Mouse (Mus musculus) cerebellum, postnatal 14 days (tissue): ENCODE data around the gene Thbs3.
"Not testable (repeated sequence)": the region's sequence is repeated elsewhere in the genome, so short reads cannot be mapped to it uniquely, and the experiment has no call there.

Source experiments
- DNase-seq, 2 experiments: peaks; one replicate each; pipeline ENCODE4 v3.0.0; 2021; ENCODE audit warnings: mixed read lengths in 2 of 2

The Thbs3 gene

DNA sequence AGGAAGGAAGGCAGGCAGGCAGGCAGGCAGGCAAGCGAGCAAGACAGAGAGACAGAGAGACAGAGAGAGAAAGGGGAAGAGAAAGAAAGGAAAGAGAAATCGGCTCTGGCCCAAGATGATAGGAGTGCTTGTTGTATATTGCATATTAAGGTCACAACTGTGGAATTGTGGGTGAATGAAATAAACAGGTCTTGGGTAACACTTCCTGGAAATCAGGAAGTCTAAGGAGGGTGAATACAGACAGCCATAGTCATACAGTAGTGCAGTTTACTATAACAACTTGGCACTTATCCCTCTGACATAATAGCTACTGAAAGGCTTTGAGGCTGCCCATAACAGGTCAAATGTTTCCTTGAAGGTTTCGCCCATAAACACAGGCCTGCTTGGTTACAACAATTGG is 15.1 kb upstream of the Thbs3 start:
- no peak for DNase-seq

DNA sequence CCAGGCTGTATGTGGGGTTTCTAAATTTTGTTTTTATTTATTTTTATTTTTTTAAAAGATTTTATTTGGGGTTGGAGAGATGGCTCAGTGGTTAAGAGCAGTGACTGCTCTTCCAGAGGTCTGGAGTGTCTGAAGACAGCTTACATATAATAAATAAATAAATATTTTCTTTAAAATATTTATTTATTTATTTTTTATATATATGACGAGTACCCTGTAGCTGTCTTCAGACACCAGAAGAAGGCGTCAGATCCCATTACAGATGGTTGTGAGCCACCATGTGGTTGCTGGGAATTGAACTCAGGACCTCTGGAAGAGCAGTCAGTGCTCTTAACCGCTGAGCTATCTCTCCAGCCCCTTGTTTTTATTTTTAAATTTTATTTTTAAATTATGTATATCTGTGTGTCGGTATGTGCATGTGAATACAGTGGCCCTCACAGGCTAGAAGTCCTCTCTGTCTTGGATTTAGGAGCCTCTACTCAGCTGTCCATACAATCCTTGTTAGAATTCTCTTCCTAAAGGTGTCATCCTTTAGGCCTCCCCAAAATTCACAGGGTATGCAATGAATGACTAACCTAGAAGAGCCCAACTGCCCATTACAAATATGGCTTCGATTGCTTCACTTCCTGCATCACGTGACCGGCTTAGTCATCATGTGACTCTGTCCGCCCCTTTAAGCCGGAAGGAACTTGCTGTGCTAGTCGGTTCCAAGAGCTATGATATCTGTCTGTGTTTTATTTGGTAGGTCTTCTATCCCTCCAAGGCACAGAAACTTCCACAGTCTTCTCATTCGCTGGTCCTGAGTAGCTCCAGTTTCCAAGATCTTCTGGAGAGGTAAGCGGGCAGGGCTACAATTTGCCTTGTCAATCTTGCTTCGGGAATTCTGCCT is 12.5 kb upstream of the Thbs3 start, which contains the start of gene Gba:
TSS of gene Gba (plus strand) at position 676 of the 889 bp plus-strand sequence.
- peak; percentile 93 for DNase-seq

DNA sequence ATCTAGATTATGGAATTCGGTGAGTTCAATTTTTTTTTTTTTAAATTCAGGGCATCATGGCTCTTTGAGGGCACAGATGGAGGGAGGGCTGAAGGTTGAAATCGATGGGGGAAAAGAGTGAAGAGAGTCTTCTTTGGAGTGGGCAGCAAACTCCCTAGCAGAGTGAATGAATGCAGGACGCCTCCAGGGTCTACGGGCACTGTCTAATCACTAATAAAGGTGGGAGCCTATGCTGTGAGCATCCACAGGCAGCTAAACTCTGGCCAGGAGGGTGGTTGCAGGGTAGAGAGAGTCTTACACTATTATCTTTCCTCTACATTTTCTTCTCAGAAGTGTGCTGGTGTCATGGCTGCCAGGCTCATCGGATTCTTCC is 11.9 kb upstream of the Thbs3 start:
- DNase-seq, result no peak

DNA sequence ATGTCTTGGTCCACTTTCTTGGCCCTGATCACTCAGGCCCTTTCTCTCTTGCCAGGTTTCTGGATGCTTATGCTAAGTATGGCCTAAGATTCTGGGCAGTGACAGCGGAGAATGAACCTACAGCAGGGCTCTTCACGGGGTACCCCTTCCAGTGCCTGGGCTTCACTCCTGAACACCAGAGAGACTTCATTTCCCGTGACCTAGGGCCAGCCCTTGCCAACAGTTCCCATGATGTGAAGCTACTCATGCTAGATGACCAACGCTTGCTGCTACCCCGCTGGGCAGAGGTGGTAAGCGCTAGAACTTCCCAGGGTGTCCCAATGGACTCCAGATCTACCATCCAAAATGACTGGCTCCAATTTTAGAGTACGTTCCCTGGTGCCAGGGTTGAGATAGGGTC is 8.9 kb upstream of the Thbs3 start:
- no peak for DNase-seq

DNA sequence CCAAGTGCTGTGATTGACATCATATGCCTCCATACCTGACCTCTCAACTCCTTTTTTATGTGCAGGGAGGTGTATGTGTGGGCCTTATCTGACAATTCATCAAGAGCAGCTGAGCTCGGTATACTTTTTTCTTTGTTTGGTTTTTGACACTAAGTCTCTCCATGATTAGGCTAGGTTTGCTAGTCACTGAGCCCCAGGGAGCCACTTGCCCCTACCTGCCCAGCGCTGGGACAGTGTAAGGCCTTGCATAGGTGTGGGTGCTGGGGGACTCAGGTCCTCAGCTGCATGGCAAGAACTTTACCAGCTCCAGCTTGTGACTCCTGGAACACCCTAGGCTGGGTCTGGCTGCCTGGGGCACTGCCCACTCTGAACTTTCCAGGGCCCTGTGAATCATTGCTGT is 8.3 kb upstream of the Thbs3 start:
- DNase-seq, result no peak

DNA sequence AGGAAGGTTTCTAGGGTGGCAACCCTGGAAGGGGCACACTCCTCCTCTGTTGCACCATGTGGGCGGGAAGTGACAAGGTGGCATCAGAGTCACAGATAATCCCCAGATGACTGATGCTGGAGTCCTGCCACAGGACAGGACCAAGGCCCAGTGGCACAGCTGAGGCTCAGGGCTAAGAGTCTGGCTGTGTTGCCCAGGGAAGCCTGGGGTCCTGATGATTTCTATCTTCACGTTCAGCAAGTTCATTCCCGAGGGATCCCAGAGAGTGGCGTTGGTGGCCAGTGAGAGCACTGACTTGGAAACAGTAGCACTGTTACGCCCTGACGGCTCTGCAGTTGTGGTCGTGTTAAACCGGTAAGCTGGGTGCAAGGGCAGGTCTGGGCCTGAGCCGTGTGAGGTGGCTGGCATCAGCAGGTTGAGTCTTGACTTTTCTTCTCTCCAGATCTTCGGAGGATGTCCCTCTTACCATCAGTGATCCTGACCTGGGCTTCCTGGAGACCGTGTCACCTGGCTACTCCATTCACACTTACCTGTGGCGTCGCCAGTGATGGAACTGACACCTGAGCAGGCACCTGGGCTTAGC is 6.8 kb upstream of the Thbs3 start:
- DNase-seq, result no peak

DNA sequence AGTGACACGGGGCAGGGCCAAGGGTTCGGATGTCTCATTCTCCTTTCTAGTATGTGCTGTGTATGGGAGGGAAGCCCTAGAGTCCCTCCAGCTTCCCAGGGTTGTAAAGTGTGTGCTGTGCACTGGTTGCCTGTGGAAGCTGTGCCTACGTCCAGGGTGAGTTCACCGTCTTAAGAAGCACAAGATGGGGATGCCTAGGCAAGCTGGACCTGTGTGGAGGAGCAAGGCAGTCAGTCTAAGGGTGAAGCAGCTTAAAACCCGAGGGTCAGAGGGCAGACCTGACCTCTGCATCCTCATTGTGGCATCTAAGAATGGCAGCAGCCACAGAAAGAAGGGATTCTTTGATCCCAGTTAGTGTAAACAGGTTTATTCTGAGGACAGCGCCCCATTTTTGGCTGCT is 6.2 kb upstream of the Thbs3 start:
- DNase-seq, result no peak

DNA sequence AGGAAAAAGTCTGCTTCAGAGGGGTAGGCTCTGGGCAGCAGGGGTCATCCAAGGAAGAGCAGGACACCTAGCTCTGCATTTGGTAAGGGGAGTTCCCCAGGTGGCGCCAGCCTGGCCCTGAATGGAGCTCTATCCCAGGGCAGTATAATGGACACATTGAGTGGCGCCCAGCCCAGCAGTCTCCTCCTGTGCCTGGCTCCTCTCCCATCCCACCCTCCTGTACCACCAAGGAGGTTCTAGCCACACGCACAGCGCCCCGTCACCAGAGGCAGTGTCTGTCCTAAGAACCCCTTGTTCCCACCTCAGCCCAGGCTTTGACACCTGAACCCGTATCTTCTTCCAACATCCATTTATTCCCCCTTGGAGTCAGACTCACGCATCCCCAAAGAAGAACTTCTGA is 5.2 kb upstream of the Thbs3 start:
- DNase-seq, result no peak

DNA sequence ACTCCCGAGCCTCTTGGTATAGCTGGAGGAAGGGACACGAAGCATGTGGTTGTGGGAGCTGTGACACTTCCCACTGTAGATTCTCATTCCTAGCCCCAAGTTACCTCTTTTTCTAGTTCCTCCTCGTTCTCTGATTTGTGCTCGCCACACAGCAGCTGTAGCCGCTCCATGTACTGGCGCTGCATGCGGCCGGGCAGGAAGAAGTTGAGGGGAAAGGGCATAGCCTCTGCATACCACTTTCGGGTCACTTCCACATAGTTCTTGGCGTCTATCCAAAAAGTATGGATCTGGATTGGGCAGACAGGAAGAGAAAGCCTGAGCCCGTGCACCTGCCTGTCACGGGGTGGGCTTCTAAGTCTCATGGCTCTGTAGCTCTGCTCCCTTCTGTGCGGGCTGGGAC is 4.8 kb upstream of the Thbs3 start:
- no peak for DNase-seq

DNA sequence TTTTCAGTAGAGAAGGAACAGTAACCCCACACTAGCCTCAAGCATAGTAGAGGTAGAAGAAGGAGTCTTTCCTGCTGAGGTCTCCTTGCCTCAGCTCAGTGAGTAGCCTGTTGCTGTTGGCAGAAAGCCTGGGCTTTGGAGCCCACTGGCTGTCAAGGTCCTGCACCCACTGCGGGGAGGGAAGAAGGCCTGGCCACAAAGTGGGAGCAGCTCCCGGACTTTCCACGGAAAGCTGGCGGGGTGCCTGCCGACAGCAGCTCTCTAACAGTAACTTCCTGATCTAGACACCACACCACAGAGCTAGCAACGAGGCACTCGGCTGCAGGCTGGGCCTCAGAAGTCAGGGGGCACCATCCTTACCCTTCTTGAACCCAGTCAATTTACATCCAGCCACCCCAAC is 4.2 kb upstream of the Thbs3 start:
- no peak for DNase-seq

DNA sequence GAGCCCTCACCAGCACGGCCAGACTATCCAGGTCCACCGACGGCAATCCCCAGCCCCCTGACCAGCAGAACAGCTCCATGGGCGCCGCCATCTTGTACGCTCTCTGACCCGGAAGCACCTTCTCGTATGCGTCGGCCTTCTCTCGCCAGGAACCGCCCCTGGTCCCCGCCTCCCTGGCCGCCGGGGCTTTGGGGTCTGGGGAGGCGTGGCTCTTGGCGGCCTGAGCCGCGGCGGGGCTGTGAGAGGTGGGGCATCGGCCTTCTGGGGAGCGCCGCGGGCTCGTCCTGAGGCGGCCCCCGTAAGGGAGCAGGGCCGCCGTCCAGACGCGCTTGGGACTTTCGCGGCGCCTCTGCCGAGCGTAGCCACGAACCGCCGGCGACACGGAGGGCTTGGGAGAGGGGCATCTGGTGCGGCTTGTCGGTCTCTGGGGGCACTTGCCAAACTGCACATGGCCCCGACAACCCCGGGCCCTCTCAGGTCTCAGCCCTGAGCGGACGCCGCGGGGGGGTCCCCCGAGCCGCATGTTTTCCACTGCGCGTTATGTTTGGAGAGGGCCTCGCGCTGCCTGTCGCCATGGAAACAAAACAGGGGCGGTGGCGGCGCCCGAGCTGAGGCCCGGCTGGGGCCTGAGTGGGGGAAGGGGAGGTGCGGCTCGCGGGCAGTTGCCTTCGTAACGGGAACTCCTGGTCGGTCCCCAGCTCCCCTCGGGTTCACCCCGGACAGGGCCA is 1.0 kb upstream of the Thbs3 start:
- DNase-seq, result peak; percentile 91 to 92

DNA sequence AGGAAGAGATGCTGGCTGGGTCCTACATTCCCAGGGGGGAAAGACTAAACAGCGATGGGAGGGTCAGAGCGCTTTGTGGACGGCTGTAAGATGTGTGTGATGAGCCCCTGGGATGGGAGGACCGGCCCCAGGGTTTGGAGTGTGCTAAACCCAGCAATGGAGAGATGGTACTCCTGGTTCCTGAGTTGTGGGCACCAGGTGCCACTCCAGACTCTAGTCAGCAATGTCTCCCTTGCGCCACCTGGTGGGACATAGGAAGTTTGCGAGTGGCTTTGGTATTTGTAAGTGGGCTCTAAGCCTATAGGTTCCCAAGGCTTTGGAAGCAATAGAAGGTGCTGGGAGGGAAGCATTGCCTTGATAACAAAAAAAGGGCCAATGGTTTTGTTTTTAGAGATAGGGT is 873 bp downstream of the Thbs3 start:
- DNase-seq, result peak; percentile 92 to 94

DNA sequence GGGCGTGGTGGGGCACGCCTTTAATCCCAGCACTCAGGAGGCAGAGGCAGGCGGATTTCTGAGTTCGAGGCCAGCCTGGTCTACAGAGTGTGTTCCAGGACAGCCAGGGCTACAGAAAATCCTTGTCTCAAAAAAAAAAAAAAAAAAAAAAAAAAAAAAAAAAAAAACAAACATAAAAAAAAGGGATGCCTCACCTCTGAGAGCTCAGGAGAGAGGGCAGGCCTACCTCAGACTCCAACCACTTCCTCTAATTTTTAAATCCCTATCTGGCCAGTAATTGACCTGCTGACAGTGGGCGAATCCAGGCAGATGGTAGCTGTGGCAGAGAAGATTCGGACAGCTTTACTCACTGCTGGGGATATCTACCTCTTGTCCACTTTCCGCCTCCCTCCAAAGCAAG is 1.4 kb downstream of the Thbs3 start:
- not testable (repeated sequence) for DNase-seq

DNA sequence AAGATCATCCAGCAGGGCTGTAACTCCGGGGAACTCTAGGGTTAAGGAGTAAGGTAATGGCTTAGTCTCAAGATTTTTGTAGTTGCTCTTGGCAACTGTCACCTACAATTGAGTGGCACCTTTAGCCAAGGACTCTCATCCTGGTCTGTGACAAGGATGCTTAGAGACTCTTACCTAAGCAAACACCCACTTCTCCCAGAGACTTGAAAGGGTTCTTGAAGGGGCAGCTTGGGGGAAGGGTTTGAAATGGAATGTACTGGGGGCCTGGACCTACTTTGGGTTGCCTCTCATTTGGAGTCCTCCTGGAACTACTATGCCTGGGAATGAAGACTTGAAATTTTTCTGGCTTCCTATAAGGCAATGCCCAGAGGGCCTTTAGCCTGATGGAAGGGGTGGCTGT is 3.3 kb downstream of the Thbs3 start:
- DNase-seq, result no peak

DNA sequence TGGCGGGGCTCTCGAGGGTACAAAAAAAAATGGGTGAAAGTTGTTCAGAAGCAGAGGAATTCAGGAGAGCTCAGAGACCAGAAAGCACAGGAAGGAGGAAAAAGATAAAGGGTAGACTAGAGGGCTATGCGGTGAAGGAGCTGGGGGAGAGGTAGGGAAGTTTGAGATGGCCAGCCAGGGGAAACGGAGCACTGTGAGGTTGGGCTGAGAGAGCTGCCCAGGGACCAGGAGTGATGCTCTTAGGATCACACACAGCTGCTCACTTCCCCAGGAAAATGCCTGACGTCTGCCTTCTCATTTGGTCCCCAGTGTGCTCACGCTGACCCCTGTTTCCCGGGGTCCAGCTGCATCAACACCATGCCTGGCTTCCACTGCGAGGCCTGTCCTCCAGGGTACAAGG is 4.6 kb downstream of the Thbs3 start:
- DNase-seq, result no peak

DNA sequence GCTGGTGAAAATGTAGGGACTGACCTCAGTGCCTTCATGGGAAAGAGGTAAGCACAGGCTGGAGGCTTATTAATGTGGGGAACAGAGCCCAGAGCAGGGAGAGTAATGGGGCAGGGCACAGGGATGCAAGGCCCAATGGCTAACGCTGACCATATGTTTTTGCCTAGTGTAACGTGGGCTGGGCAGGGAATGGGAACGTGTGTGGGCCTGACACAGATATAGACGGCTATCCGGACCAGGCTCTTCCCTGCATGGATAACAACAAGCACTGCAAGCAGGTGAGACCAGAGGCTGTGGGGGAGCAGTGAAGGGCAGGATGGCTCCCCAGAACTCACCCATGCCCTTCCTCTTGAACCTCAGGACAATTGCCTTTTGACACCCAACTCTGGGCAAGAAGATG is 6.2 kb downstream of the Thbs3 start:
- DNase-seq, result no peak

DNA sequence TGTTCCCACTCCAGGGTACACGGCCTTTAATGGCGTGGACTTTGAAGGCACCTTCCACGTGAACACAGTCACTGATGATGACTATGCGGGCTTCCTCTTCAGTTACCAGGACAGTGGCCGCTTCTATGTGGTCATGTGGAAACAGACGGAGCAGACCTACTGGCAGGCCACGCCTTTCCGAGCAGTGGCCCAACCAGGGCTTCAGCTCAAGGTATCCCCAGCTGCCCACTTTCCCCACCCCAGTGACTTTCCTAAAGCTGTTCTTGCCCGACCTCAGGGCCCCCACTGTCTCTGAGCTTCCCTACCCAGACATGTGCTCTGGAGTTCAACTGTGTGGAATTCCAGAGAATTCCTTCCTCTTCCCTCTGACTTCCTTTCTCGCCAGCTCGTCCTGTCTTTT is 9.8 kb downstream of the Thbs3 start:
- no peak for DNase-seq

DNA sequence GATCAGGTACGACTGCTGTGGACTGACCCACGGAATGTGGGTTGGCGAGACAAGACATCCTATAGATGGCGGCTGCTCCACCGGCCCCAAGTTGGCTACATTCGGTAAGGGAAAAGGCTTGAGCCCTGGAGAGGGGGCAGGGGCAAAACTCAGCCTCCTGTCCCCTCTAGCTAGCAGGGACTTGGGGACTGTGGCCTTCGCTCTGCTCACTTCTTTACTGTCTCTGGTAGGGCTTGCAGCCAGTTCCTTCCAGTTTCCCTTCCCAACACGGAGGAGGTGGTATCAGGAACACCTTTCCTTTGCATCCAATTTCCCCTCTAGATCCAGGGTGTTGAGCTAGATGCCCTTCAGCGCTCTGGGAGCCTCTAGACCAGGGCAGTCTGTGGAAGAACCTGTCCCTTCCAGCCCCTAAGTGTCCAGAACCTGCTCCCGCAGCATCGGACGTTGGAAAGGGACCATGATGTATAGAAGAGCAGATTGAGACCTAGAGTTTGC is 10.4 kb downstream of the Thbs3 start:
- DNase-seq, result no peak

DNA sequence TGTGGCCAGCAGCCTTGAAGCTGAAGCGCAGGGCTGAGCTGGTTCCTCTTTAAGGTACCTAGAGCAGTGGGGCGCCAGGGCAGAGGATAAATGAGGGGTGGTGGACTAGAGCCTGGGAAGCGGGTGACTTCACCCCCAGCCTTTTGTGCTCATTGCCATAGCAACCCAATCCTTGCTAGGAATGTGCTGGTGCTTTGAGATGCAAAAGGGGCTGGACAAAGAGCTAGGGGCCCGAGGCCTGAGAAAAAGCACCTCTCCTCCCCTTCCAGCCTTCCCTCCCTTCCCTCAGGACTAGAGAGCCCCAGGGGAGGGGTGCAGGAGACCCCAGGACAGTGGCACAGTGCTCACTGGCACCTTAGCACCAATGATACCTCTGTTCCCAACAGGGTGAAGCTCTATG is 10.9 kb downstream of the Thbs3 start:
- DNase-seq, result no peak

DNA sequence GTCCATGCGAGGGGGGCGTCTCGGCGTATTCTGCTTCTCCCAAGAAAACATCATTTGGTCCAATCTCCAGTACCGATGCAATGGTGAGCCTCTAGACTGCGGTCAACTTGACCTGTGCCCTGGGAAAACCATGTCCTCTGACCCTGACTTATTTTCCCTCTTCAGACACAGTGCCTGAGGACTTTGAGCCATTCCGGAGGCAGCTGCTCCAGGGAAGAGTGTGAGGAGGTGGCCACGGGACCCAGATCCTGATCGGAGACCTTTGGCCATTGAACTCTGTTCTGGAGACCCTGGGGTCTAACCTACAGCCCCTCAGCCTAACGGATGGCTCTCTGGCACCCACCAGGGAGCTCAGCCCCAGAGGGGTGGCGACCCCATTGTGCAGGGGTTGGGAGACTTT is 11.4 kb downstream of the Thbs3 start:
- DNase-seq, result no peak

DNA sequence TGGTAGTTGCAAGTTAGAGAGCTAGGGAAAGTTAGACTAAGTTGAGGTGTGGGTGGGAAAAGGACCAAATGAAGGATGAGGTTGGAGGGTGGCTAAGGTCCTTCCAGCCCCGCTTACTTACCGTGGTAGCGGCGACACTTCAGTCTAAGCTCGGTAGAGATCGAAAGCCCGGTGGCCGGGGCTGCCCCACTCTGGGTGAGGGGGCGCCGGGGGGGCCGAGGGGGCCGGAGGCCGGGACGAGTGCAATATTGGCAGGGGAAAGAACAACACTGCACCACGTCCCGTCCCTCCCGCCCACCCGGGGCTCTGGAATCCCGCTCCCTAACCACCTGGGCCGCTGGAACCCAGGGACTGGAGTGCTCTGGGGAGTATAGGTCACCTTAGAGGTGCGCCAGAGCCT is 11.9 kb downstream of the Thbs3 start, which contains the start of gene Mtx1:
TSS of gene Mtx1 (minus strand) at position 189 of the 400 bp plus-strand sequence.
- DNase-seq, result no peak

DNA sequence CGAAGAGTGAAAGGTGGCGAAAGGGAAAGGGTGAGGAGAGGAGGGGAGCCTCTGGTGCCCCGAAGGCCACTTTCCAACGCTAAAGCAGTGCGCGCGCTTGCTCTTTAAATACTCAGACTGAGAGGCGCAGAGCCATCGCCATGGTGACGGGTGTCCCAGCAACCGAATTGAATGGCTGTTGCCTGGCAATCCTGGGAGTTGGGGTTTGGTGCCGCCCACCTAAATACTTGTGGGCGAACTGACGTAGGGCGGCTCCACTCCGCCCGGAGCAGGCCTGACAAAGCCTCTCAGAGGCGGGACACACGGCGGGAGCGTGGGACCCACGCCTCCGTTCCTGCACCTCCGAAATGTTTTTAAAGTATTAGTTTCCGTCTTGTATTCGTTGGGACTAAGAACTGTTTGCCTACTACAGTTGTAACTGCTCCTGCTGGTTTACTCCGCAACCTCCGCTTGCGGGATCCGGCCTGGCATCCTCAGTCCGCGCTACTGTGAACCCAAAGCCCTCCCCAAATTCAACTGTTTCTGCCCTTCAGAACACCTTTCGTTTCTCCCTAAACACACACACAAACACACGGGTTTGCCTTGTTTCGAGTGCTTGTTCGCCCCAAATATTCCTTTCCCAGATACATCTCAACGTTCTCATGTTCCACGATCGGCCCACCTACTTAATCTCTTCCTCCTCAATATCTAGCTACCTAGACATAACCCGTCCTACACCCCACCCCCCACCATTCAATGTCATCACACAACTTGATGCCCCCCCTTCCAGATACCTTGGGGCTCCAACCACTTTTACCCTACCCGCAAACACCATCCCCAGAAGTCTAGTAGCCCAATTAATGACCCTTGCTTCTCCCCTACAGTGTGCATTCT is 12.6 kb downstream of the Thbs3 start:
- peak; percentile 57 to 70 for DNase-seq

DNA sequence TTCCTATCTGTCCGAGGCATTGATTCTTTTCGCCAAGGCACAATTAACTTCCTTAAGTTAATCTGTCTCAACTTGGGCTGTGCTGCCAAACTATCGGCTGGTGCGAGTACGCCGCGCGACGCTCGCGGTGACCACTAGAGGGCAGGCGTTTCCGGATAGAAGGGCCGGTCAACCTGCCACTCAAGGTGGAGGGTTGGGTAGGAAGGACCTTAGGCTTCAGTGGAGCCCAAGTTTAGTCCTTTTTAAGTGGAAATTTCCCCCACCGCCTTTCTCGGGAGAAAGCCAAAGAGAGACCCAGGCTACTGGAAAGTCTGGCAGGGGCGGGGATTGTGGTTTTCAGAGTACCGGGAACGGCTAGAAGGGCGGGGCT is 13.2 kb downstream of the Thbs3 start:
- peak; percentile 93 to 95 for DNase-seq
